Mouse (Mus musculus): Measurements from ENCODE around the gene Rbfox3. TPM values are rescaled to one million over a fixed set of nuclear protein-coding genes. Genes with fewer than 3 reads are reported as not detected.
A peak's percentile ranks its signal among the peaks of the same experiment; 100 is the strongest.
"Not testable (repeated sequence)": the region's sequence is repeated elsewhere in the genome, so short reads cannot be mapped to it uniquely, and the experiment has no call there.

Rbfox3 gene
- polyA plus RNA-seq, 1 experiment from 2014 or later, result 0.82 TPM

- Histone ChIP-seq H3K9ac (ENCODE audit: low read depth, low read length) (no peak overlapping the region), H3K9me3 (replicated peaks; ENCODE audit: low read length) (no peaks in the 10 kb centered on the region), H3K4me1 (replicated peaks; ENCODE audit: insufficient read depth, low read length) (no peaks in the 10 kb centered on the region), H3K36me3 (ENCODE audit: insufficient read depth, low read length) (no peaks in the 10 kb centered on the region), H3K27ac (no peak overlapping the region), H3K4me3 (replicated peaks; ENCODE audit: low read depth, low read length) (no peak overlapping the region), H3K4me2 (ENCODE audit: low read length) (no peak overlapping the region), H3K27me3 (ENCODE audit: insufficient read depth, low read length) (no peaks in the 10 kb centered on the region)
- WGBS, result 71% methylated on average over 10 of the region's 10 CpGs
- ATAC-seq (replicated peaks; ENCODE audit: low FRiP score, low read depth) (no peak), DNase-seq (ENCODE audit: low spot score) (no peak)
- TF ChIP-seq CTCF (IDR thresholded peaks at IDR 0.05; ENCODE audit: low read depth), result no peak
Measured at GRCm38 (mm10) chr11:118792916-118793638, 118.3 kb downstream of the Rbfox3 start.

GRCm38 (mm10) chr11:118792163-118792915 lies 119.1 kb downstream of the Rbfox3 start:
- no peak for DNase-seq (ENCODE audit: low spot score)
- H3K9ac ChIP-seq (ENCODE audit: low read depth, low read length), result no peak overlapping the region
- H3K4me3 ChIP-seq (replicated peaks; ENCODE audit: low read depth, low read length), result no peak overlapping the region

GRCm38 (mm10) chr11:118791391-118791790 lies 120.0 kb downstream of the Rbfox3 start:
- Histone ChIP-seq H3K9ac (ENCODE audit: low read depth, low read length) (no peak overlapping the region), H3K4me1 (replicated peaks; ENCODE audit: insufficient read depth, low read length) (no peaks in the 10 kb centered on the region), H3K4me3 (replicated peaks; ENCODE audit: low read depth, low read length) (no peak overlapping the region), H3K36me3 (ENCODE audit: insufficient read depth, low read length) (no peaks in the 10 kb centered on the region), H3K9me3 (replicated peaks; ENCODE audit: low read length) (no peaks in the 10 kb centered on the region), H3K4me2 (ENCODE audit: low read length) (no peak overlapping the region), H3K27me3 (ENCODE audit: insufficient read depth, low read length) (no peaks in the 10 kb centered on the region), H3K27ac (no peak overlapping the region)
- ATAC-seq (replicated peaks; ENCODE audit: low FRiP score, low read depth) (no peak), DNase-seq (ENCODE audit: low spot score) (no peak)
- TF ChIP-seq CTCF (IDR thresholded peaks at IDR 0.05; ENCODE audit: low read depth), result no peak
- WGBS, result 55% methylated on average over 6 of the region's 6 CpGs

More at GRCm38 (mm10) chr11:118792163-118792915, 119.1 kb downstream of the Rbfox3 start:
- ATAC-seq (replicated peaks; ENCODE audit: low FRiP score, low read depth), result no peak
- no peak for TF ChIP-seq CTCF (IDR thresholded peaks at IDR 0.05; ENCODE audit: low read depth)
- no peak overlapping the region for H3K27ac ChIP-seq
- H3K27me3 ChIP-seq (ENCODE audit: insufficient read depth, low read length), result no peaks in the 10 kb centered on the region
- no peaks in the 10 kb centered on the region for H3K4me1 ChIP-seq (replicated peaks; ENCODE audit: insufficient read depth, low read length)
- no peaks in the 10 kb centered on the region for H3K9me3 ChIP-seq (replicated peaks; ENCODE audit: low read length)
- H3K36me3 ChIP-seq (ENCODE audit: insufficient read depth, low read length), result no peaks in the 10 kb centered on the region
- no peak overlapping the region for H3K4me2 ChIP-seq (ENCODE audit: low read length)
- 64% methylated on average over 9 of the region's 9 CpGs for WGBS

GRCm38 (mm10) chr11:118788091-118788490 lies 123.3 kb downstream of the Rbfox3 start:
- H3K4me1 ChIP-seq (replicated peaks; ENCODE audit: insufficient read depth, low read length), result no peaks in the 10 kb centered on the region
- H3K27me3 ChIP-seq (ENCODE audit: insufficient read depth, low read length), result no peaks in the 10 kb centered on the region
- no peak overlapping the region for H3K4me3 ChIP-seq (replicated peaks; ENCODE audit: low read depth, low read length)
- H3K27ac ChIP-seq, result no peak overlapping the region
- H3K9me3 ChIP-seq (replicated peaks; ENCODE audit: low read length), result no peaks in the 10 kb centered on the region
- H3K9ac ChIP-seq (ENCODE audit: low read depth, low read length), result no peak overlapping the region
- no peak overlapping the region for H3K4me2 ChIP-seq (ENCODE audit: low read length)
- ATAC-seq (replicated peaks; ENCODE audit: low FRiP score, low read depth) (no peak), DNase-seq (ENCODE audit: low spot score) (no peak)
- no peak for TF ChIP-seq CTCF (IDR thresholded peaks at IDR 0.05; ENCODE audit: low read depth)
- 93% methylated on average over 1 of the region's 1 CpGs for WGBS
- no peaks in the 10 kb centered on the region for H3K36me3 ChIP-seq (ENCODE audit: insufficient read depth, low read length)

GRCm38 (mm10) chr11:118782677-118783076 lies 128.7 kb downstream of the Rbfox3 start:
- Histone ChIP-seq H3K4me2 (ENCODE audit: low read length) (no peak overlapping the region), H3K9ac (ENCODE audit: low read depth, low read length) (no peak overlapping the region), H3K36me3 (ENCODE audit: insufficient read depth, low read length) (no peaks in the 10 kb centered on the region), H3K9me3 (replicated peaks; ENCODE audit: low read length) (no peaks in the 10 kb centered on the region), H3K4me1 (replicated peaks; ENCODE audit: insufficient read depth, low read length) (no peaks in the 10 kb centered on the region), H3K4me3 (replicated peaks; ENCODE audit: low read depth, low read length) (no peak overlapping the region), H3K27ac (no peak overlapping the region), H3K27me3 (ENCODE audit: insufficient read depth, low read length) (no peaks in the 10 kb centered on the region)
- 87% methylated on average over 5 of the region's 5 CpGs for WGBS
- DNase-seq (ENCODE audit: low spot score) (no peak), ATAC-seq (replicated peaks; ENCODE audit: low FRiP score, low read depth) (no peak)
- no peak for TF ChIP-seq CTCF (IDR thresholded peaks at IDR 0.05; ENCODE audit: low read depth)

- peak; percentile 45 for DNase-seq (ENCODE audit: low spot score)
- 11% methylated on average over 3 of the region's 3 CpGs for WGBS
- TF ChIP-seq CTCF (IDR thresholded peaks at IDR 0.05; ENCODE audit: low read depth), result peak; percentile 69
Measured at GRCm38 (mm10) chr11:118775753-118776152, 135.6 kb downstream of the Rbfox3 start.

GRCm38 (mm10) chr11:118774777-118775176 lies 136.6 kb downstream of the Rbfox3 start:
- not testable (repeated sequence) for H3K36me3 ChIP-seq (ENCODE audit: insufficient read depth, low read length); H3K4me1 ChIP-seq (replicated peaks; ENCODE audit: insufficient read depth, low read length); H3K9ac ChIP-seq (ENCODE audit: low read depth, low read length); H3K27me3 ChIP-seq (ENCODE audit: insufficient read depth, low read length); H3K4me3 ChIP-seq (replicated peaks; ENCODE audit: low read depth, low read length); H3K4me2 ChIP-seq (ENCODE audit: low read length); DNase-seq (ENCODE audit: low spot score); H3K9me3 ChIP-seq (replicated peaks; ENCODE audit: low read length); H3K27ac ChIP-seq; ATAC-seq (replicated peaks; ENCODE audit: low FRiP score, low read depth)
- 80% methylated on average over 2 of the region's 2 CpGs for WGBS

More at GRCm38 (mm10) chr11:118775753-118776152, 135.6 kb downstream of the Rbfox3 start:
- Histone ChIP-seq H3K27ac (no peak overlapping the region), H3K36me3 (ENCODE audit: insufficient read depth, low read length) (no peaks in the 10 kb centered on the region), H3K4me2 (ENCODE audit: low read length) (no peak overlapping the region), H3K9ac (ENCODE audit: low read depth, low read length) (no peak overlapping the region), H3K4me3 (replicated peaks; ENCODE audit: low read depth, low read length) (no peak overlapping the region), H3K27me3 (ENCODE audit: insufficient read depth, low read length) (no peaks in the 10 kb centered on the region), H3K9me3 (replicated peaks; ENCODE audit: low read length) (no peaks in the 10 kb centered on the region), H3K4me1 (replicated peaks; ENCODE audit: insufficient read depth, low read length) (no peaks in the 10 kb centered on the region)
- ATAC-seq (replicated peaks; ENCODE audit: low FRiP score, low read depth), result no peak

All from kidney, postnatal 0 days (tissue).